Mouse (Mus musculus) hindbrain, embryonic 14.5 days (tissue): ENCODE measurements around the gene Rbm39. TPM values are rescaled to one million over a fixed set of nuclear protein-coding genes. Genes with fewer than 3 reads are reported as not detected.
"Not testable (repeated sequence)": the region's sequence is repeated elsewhere in the genome, so short reads cannot be mapped to it uniquely, and the experiment has no call there.

Experiments
- ATAC-seq: fragments of 200-750 bp; cut with Nextera tagmentation; 2 replicates; pipeline ENCODE4 v1.8.0; 2017; ENCODE audit warnings: moderate number of reproducible peaks, mild to moderate bottlenecking, moderate TSS enrichment, moderate library complexity; ENCODE audit not compliant: low FRiP score
- DNase-seq: peaks from one replicate; pipeline ENCODE4 v3.0.0-alpha.2; 2015; ENCODE audit warnings: low spot score
- H3K27ac ChIP-seq: fragments of 300-500 bp; sonication (generic); 2 replicates; pipeline ENCODE4 v1.5.1; 2014; ENCODE audit warnings: mild to moderate bottlenecking, moderate library complexity
- H3K27me3 ChIP-seq: fragments of 300-500 bp; sonication (generic); 2 replicates; pipeline ENCODE4 v1.6.1; 2014; ENCODE audit warnings: mild to moderate bottlenecking, low read length, mixed read lengths; ENCODE audit not compliant: control insufficient read depth, insufficient read depth
- H3K36me3 ChIP-seq: fragments of 300-500 bp; sonication (generic); replicated peaks from 2 replicates; pipeline ENCODE4 v1.6.1; 2014; ENCODE audit not compliant: control insufficient read depth, insufficient read depth
- H3K4me1 ChIP-seq: fragments of 300-500 bp; sonication (generic); replicated peaks from 2 replicates; pipeline ENCODE4 v1.6.1; 2014; ENCODE audit warnings: antibody characterized with exemption, low read length, mixed read lengths; ENCODE audit not compliant: control insufficient read depth, insufficient read depth
- H3K4me2 ChIP-seq: fragments of 300-500 bp; sonication (generic); replicated peaks from 2 replicates; pipeline ENCODE4 v1.6.1; 2014; ENCODE audit warnings: mild to moderate bottlenecking, moderate library complexity
- H3K4me3 ChIP-seq: fragments of 300-500 bp; sonication (generic); replicated peaks from 2 replicates; pipeline ENCODE4 v1.5.1; 2014; ENCODE audit warnings: mild to moderate bottlenecking, low read length
- H3K9ac ChIP-seq: fragments of 300-500 bp; sonication (generic); 2 replicates; pipeline ENCODE4 v1.6.1; 2014
- H3K9me3 ChIP-seq: fragments of 300-500 bp; sonication (generic); 2 replicates; pipeline ENCODE4 v1.6.1; 2016; ENCODE audit warnings: low read length; ENCODE audit not compliant: control insufficient read depth
- WGBS: fragments of 180-500 bp; shearing (Covaris S2); extraction: QIAGEN DNeasy Blood & Tissue Kit; methylation state at CpG from one replicate; pipeline ENCODE4 v1.1.7; 2014; 5-methylcytosine and 5-hydroxymethylcytosine counted together
- polyA plus RNA-seq: library from polyadenylated mRNA; unstranded; fragments of >200 nt; fragmentation: Nextera tagmentation; extraction: Ambion mirVana; gene quantifications from 2 replicates; pipeline ENCODE4 v1.2.1, GENCODE M21; 2014

The Rbm39 gene
- polyA plus RNA-seq, 1 experiment from 2014 or later: 461 TPM

- Histone ChIP-seq H3K4me1 (no peaks in the 10 kb centered on the region), H3K9ac (no peak within 1 kb of the TSS), H3K27ac (no peak within 1 kb of the TSS), H3K4me2 (no peak within 1 kb of the TSS), H3K27me3 (no peaks in the 10 kb centered on the region), H3K36me3 (peaks cover 35% of the 10 kb centered on the region), H3K9me3 (no peaks in the 10 kb centered on the region), H3K4me3 (no peak within 1 kb of the TSS)
- no peak for ATAC-seq
- 93% methylated on average over 5 of the region's 5 CpGs for WGBS
- DNase-seq: no peak
Measured at GRCm38 (mm10) chr2:156126992-156127391, 53.0 kb downstream of the Rbm39 start, which contains the start of gene Gm28036. Gene Gm28036 (minus strand): TSS chr2:156127092.

GRCm38 (mm10) chr2:156123731-156124130, 56.3 kb downstream of the Rbm39 start:
- Histone ChIP-seq H3K4me2 (no peak overlapping the region), H3K27me3 (no peaks in the 10 kb centered on the region), H3K4me1 (no peaks in the 10 kb centered on the region), H3K4me3 (no peak overlapping the region), H3K9me3 (no peaks in the 10 kb centered on the region), H3K27ac (no peak overlapping the region), H3K36me3 (peaks cover 24% of the 10 kb centered on the region), H3K9ac (no peak overlapping the region)
- 98% methylated on average over 5 of the region's 5 CpGs for WGBS
- ATAC-seq (no peak), DNase-seq (no peak)

DNA sequence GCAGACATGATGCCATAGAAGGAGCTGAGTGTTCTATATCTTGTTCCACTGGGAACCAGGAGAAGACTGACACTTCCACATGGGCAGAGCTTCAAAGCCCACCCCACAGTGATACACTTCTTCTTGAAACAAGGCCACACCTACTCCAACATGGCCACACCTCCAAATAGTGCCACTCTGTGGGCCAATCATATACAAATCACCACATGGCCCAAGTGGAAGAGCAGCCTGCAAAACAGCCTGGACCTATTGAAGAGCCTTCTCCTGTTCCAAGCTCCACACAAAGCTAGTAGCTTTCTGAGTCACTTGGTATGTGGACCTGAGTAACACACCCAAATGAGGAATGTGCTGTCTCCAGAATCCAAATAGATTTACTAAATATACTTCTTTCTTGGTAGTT, 60.5 kb downstream of the Rbm39 start:
- no peaks in the 10 kb centered on the region for H3K4me1 ChIP-seq
- no peak for ATAC-seq
- H3K27ac ChIP-seq: no peak overlapping the region
- no peak for DNase-seq
- no peaks in the 10 kb centered on the region for H3K27me3 ChIP-seq
- no peaks in the 10 kb centered on the region for H3K9me3 ChIP-seq
- H3K4me2 ChIP-seq: no peak overlapping the region
- peaks cover 14% of the 10 kb centered on the region for H3K36me3 ChIP-seq
- no peak overlapping the region for H3K9ac ChIP-seq
- H3K4me3 ChIP-seq: no peak overlapping the region

DNA sequence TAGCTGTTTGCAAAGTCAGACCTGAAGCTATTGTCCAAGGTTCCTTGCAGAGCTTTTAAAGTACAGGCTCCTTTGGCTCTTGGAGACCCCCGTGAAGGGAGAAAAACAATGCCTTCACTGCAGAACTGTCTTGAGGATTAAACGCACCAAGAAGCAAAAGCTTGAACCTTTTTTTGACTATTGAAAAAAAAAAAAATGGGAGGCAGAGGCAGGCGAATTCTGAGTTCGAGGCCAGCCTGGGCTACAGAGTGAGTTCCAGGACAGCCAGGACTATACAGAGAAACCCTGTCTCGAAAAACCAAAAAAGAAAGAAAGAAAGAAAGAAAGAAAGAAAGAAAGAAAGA, 68.0 kb downstream of the Rbm39 start:
- not testable (repeated sequence) for H3K9me3 ChIP-seq, H3K36me3 ChIP-seq, H3K27me3 ChIP-seq, ATAC-seq, DNase-seq
- peak overlapping the region; percentile 92 for H3K27ac ChIP-seq
- H3K4me2 ChIP-seq: peak overlapping the region; percentile 66
- WGBS: 22% methylated on average over 5 of the region's 5 CpGs
- H3K9ac ChIP-seq: peak overlapping the region; percentile 93
- H3K4me1 ChIP-seq: peaks cover 19% of the 10 kb centered on the region
- H3K4me3 ChIP-seq: peak overlapping the region; percentile 62

DNA sequence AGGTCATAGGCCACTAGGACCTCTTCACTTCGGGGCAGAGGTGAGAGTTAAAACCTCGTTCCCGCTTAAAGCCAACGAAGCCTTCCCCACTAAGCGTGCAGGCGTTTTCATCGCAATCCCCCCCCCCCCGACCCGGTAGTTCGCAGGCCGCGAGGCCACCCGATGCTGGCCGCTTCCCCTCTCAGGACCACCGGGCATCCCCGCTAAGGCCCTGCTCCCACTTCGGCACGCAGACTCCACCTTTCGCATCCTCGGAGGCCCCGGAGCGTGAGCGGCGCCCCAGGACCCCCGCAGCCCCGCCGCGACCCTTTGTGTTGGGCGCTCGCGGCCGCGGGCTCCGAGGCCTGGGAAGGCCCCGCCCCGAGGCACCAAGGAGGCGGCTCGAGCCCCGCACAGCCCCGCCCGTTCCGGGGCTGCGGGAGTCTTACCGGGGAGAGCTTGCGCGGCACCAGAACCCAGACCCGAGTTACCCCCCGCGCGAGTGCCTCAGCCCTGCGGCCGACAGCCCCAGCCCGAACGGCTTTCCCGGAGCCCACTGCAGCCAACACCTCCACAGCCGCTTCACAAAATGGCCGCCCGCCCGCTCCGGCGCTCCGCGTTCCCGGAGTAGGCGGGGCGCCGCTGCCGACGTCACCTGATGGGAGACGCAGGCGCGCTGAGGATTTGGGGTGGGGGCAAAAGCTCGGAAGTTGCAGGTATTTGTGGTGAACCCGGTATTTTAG, 68.5 kb downstream of the Rbm39 start, which contains the start of the genes Cpne1 and Rbm12:
Gene Cpne1, minus strand, starts transcription at position 608 of the 722 bp plus-strand sequence.
Gene Rbm12, minus strand, starts transcription at position 621 of the 722 bp plus-strand sequence.
- ATAC-seq (peak; percentile 95), DNase-seq (peak; percentile 95)
- peak within 1 kb of the TSS; percentile 62 for H3K4me3 ChIP-seq
- peaks cover 19% of the 10 kb centered on the region for H3K4me1 ChIP-seq
- H3K27ac ChIP-seq: peak within 1 kb of the TSS; percentile 92
- WGBS: under 1% methylated on average over 71 of the region's 74 CpGs
- peak within 1 kb of the TSS; percentile 66 for H3K4me2 ChIP-seq
- no peaks in the 10 kb centered on the region for H3K9me3 ChIP-seq
- peak within 1 kb of the TSS; percentile 93 for H3K9ac ChIP-seq
- no peaks in the 10 kb centered on the region for H3K27me3 ChIP-seq
- no peaks in the 10 kb centered on the region for H3K36me3 ChIP-seq

DNA sequence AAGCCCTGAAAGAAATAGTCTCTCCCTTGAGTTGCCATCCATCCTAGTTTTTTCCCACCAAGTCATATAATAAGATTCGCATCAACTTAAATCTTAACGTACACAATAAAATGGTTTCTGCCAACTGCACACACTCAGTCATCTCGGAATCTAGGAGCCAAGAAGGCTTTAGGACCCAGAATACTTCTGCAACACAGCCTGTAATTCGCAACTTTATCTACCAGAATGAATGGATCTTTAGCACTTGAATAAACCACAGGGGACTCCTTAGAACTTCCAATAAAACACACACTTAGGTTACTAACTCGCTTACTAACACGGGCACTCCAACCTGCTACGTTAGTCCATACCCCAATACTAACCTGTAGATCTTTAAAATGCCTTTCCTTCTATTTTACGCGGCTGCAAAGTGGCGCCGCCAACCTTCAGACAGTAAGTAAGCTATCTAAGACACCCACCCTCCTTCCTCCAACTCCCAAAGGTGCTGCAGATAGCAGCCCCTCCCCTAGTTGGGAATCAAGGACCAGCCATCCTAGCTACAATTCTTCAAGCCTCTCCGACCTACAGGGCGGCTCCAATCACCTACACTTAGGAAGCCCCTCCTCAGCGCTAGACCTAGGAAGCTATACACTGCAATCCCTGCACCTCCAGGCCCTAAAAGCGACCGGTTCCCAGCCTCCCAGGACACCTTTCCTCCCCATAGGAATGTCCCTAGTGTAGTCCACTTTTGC, 69.2 kb downstream of the Rbm39 start:
- DNase-seq (peak; percentile 48), ATAC-seq (peak; percentile 78)
- Histone ChIP-seq H3K27ac (peak overlapping the region; percentile 92), H3K4me1 (peaks cover 19% of the 10 kb centered on the region), H3K27me3 (no peaks in the 10 kb centered on the region), H3K36me3 (0 out of 2 replicates have a peak, but pooled peaks cover 3% of the 10 kb centered on the region), H3K9ac (peak overlapping the region; percentile 93), H3K4me2 (peak overlapping the region; percentile 66), H3K9me3 (no peaks in the 10 kb centered on the region), H3K4me3 (peak overlapping the region; percentile 62)
- WGBS: under 1% methylated on average over 16 of the region's 16 CpGs

Other genes starting within 250 kb of the Rbm39 start
- gene Uqcc1, start 249.9 kb downstream of the Rbm39 start, polyA plus RNA-seq: 72.7 TPM in 2 replicates
- gene Gm15557, start 239.5 kb downstream of the Rbm39 start, polyA plus RNA-seq: not detected in 2 replicates
- gene Gdf5, start 234.9 kb downstream of the Rbm39 start, polyA plus RNA-seq: 2.3 and 3.1 TPM in 2 replicates
- gene Cep250, start 223.8 kb downstream of the Rbm39 start, polyA plus RNA-seq: 11.9 and 14.2 TPM in 2 replicates
- gene 6430550D23Rik, start 172.3 kb downstream of the Rbm39 start, polyA plus RNA-seq: 2.6 and 2.8 TPM in 2 replicates
- gene Ergic3, start 172.2 kb downstream of the Rbm39 start, polyA plus RNA-seq: 459 and 462 TPM in 2 replicates
- gene Fer1l4, start 127.3 kb downstream of the Rbm39 start, polyA plus RNA-seq: not detected in 2 replicates
- 6.3 and 7.9 TPM in 2 replicates for gene Spag4, start 115.1 kb downstream of the Rbm39 start, polyA plus RNA-seq
- 22.4 and 24.7 TPM in 2 replicates for gene Cpne1, start 68.3 kb downstream of the Rbm39 start, polyA plus RNA-seq
- gene Rbm12, start 68.3 kb downstream of the Rbm39 start, polyA plus RNA-seq: 24.4 and 27.0 TPM in 2 replicates
- gene Gm28036, start 53.1 kb downstream of the Rbm39 start, polyA plus RNA-seq: 12.3 and 14.2 TPM in 2 replicates
- 446 and 540 TPM in 2 replicates for gene Romo1, start 36.2 kb downstream of the Rbm39 start, polyA plus RNA-seq
- 29.3 and 31.3 TPM in 2 replicates for gene Nfs1, start 36.1 kb downstream of the Rbm39 start, polyA plus RNA-seq
- 107 and 117 TPM in 2 replicates for gene Phf20, start 16.2 kb upstream of the Rbm39 start, polyA plus RNA-seq
- 5.8 and 8.0 TPM in 2 replicates for gene Cnbd2, start 132.1 kb upstream of the Rbm39 start, polyA plus RNA-seq
- 93.0 and 104 TPM in 2 replicates for gene Scand1, start 132.5 kb upstream of the Rbm39 start, polyA plus RNA-seq
- 19.5 and 24.3 TPM in 2 replicates for gene Epb41l1, start 240.7 kb upstream of the Rbm39 start, polyA plus RNA-seq